ENCODE assay signal across 29 mouse cellular contexts in genomic region chr3:96730785-96731184, GRCm38 (mm10). TPM values are rescaled to one million over a fixed set of nuclear protein-coding genes. Genes with fewer than 3 reads are reported as not detected.
A peak's percentile ranks its signal among the peaks of the same experiment; 100 is the strongest.
DNase-seq lines count a peak whose midpoint lies in the region; ATAC-seq and TF ChIP-seq lines count a peak whose summit lies in the region.
"Had no signal": no experiment of that assay in that cellular context is flagged by ENCODE, and none has a peak within 500 bp of the region (broad histone marks: within the 10 kb centered on the region; RNA-seq: fewer than 3 reads in every experiment).

No protein-coding gene starts in this region.

- no peaks in the 10 kb centered on the region for H3K36me3 ChIP-seq in heart, embryonic 14.5 days (ENCODE audit: control insufficient read depth, insufficient read depth, low read length)
- no peaks in the 10 kb centered on the region for H3K36me3 ChIP-seq in heart, embryonic 10.5 days
- peaks cover 0 to 30% of the 10 kb centered on the region in 2 experiments; a peak in 2 of 4 replicates for H3K36me3 ChIP-seq in MEL (ENCODE audit: control insufficient read depth in 1 of 2, insufficient read depth in 2 of 2, low read length in 2 of 2)
- no peaks in the 10 kb centered on the region for H3K36me3 ChIP-seq in macrophage (ENCODE audit: inconsistent target)
- H3K36me3 ChIP-seq: embryonic facial prominence, embryonic 12.5 days; embryonic facial prominence, embryonic 15.5 days; hindbrain, embryonic 13.5 days; intestine, embryonic 15.5 days had no signal

- H3K4me1 ChIP-seq in heart, embryonic 14.5 days (ENCODE audit: control insufficient read depth in 2 of 2, insufficient read depth in 2 of 2, low read length in 2 of 2), result peaks cover 5 to 45% of the 10 kb centered on the region in 2 experiments
- H3K4me1 ChIP-seq in heart, embryonic 10.5 days, result peaks cover 32% of the 10 kb centered on the region
- H3K4me1 ChIP-seq in MEL (ENCODE audit: control insufficient read depth in 1 of 2, insufficient read depth in 2 of 2, low read length in 2 of 2), result peaks cover 5 to 17% of the 10 kb centered on the region in 2 experiments

- 48% methylated on average over 5 of the region's 5 CpGs for WGBS in heart, embryonic 14.5 days
- 55% methylated on average over 5 of the region's 5 CpGs for WGBS in heart, embryonic 10.5 days
- 84% methylated on average over 5 of the region's 5 CpGs for WGBS in macrophage (ENCODE audit: missing documents)

- DNase-seq in heart, embryonic 10.5 days (ENCODE audit: low spot score), result no peak
- no peak for DNase-seq in MEL (ENCODE audit: low read depth, low spot score)
- DNase-seq in layer of hippocampus, postnatal 14 days (ENCODE audit: low spot score in 2 of 2), result no peak
- DNase-seq: adrenal gland, adult 2 months; adrenal gland, postnatal 14 days; cerebellum, adult 11 months; cerebellum, adult 2 months; cerebellum, adult 9-11 months; cerebellum, postnatal 25 days; gastrocnemius, adult 2 months; gastrocnemius, postnatal 14 days; heart, adult 18-20 months; heart, postnatal 36 days had no signal

- no peak overlapping the region for H3K4me3 ChIP-seq in heart, embryonic 14.5 days (ENCODE audit: control insufficient read depth in 1 of 2, insufficient read depth in 1 of 2, low read depth in 1 of 2, low read length in 2 of 2)
- no peak overlapping the region for H3K4me3 ChIP-seq in heart, embryonic 10.5 days
- H3K4me3 ChIP-seq in MEL (ENCODE audit: control insufficient read depth in 1 of 2, insufficient read depth in 1 of 2, low read depth in 2 of 2, low read length in 2 of 2) (no peak overlapping the region), macrophage (ENCODE audit: inconsistent target) (no peak overlapping the region)
- H3K4me3 ChIP-seq: embryonic facial prominence, embryonic 12.5 days; embryonic facial prominence, embryonic 15.5 days; erythroblast, embryonic 14.5 days; forebrain, embryonic 13.5 days; gastrocnemius, adult 2 months; heart, embryonic 13.5 days; hindbrain, embryonic 10.5 days; hindbrain, embryonic 13.5 days; intestine, embryonic 15.5 days had no signal

- no peak overlapping the region for H3K27ac ChIP-seq in heart, embryonic 14.5 days (replicated peaks in 1 of 2; ENCODE audit: control insufficient read depth in 1 of 2, insufficient read depth in 1 of 2, low read depth in 2 of 2, low read length in 2 of 2)
- H3K27ac ChIP-seq in heart, embryonic 10.5 days, result no peak overlapping the region
- no peak overlapping the region for H3K27ac ChIP-seq in MEL (ENCODE audit: control insufficient read depth, low read depth, low read length)
- H3K27ac ChIP-seq in macrophage, result peak overlapping the region; percentile 17
- H3K27ac ChIP-seq: embryonic facial prominence, embryonic 12.5 days; embryonic facial prominence, embryonic 15.5 days; forebrain, embryonic 13.5 days; gastrocnemius, adult 2 months; heart, embryonic 13.5 days; hindbrain, embryonic 10.5 days; hindbrain, embryonic 13.5 days; intestine, embryonic 15.5 days had no signal

- H3K27me3 ChIP-seq in heart, embryonic 14.5 days (ENCODE audit: control insufficient read depth, insufficient read depth, low read length), result no peaks in the 10 kb centered on the region
- no peaks in the 10 kb centered on the region for H3K27me3 ChIP-seq in heart, embryonic 10.5 days (ENCODE audit: insufficient read depth, poor library complexity, severe bottlenecking)
- H3K27me3 ChIP-seq in MEL (ENCODE audit: control insufficient read depth in 1 of 2, insufficient read depth in 2 of 2, low read length in 2 of 2), result no peaks in the 10 kb centered on the region
- H3K27me3 ChIP-seq: embryonic facial prominence, embryonic 12.5 days; embryonic facial prominence, embryonic 15.5 days; forebrain, embryonic 13.5 days; heart, embryonic 13.5 days; hindbrain, embryonic 13.5 days; intestine, embryonic 15.5 days; Patski had no signal

- H3K9ac ChIP-seq in heart, embryonic 14.5 days (ENCODE audit: low read length), result no peak overlapping the region
- no peak overlapping the region for H3K9ac ChIP-seq in MEL (ENCODE audit: control insufficient read depth, low read depth, low read length, poor library complexity, severe bottlenecking)
- H3K9ac ChIP-seq: embryonic facial prominence, embryonic 12.5 days; embryonic facial prominence, embryonic 15.5 days; forebrain, embryonic 13.5 days; hindbrain, embryonic 13.5 days; intestine, embryonic 15.5 days had no signal

- H3K4me2 ChIP-seq in heart, embryonic 14.5 days (ENCODE audit: low read length), result 0 out of 2 replicates have a peak overlapping the region, but pooled peaks have one; percentile 11
- H3K4me2 ChIP-seq: embryonic facial prominence, embryonic 12.5 days; embryonic facial prominence, embryonic 15.5 days; forebrain, embryonic 13.5 days; heart, embryonic 13.5 days; hindbrain, embryonic 13.5 days; intestine, embryonic 15.5 days had no signal

- H3K79me2 ChIP-seq in MEL (ENCODE audit: control insufficient read depth, insufficient read depth, low read length, poor library complexity) (peaks cover 51% of the 10 kb centered on the region), macrophage (ENCODE audit: inconsistent target) (peaks cover 96% of the 10 kb centered on the region)

- TF ChIP-seq RAD21 in MEL (IDR thresholded peaks at IDR 0.05; ENCODE audit: low read depth, low read length), result no peak

- no peaks in the 10 kb centered on the region for H3K9me3 ChIP-seq in heart, embryonic 14.5 days (ENCODE audit: control insufficient read depth, low read length)
- no peaks in the 10 kb centered on the region for H3K9me3 ChIP-seq in heart, embryonic 10.5 days
- no peaks in the 10 kb centered on the region for H3K9me3 ChIP-seq in MEL (replicated peaks; ENCODE audit: insufficient read depth, low read length)
- H3K9me3 ChIP-seq: embryonic facial prominence, embryonic 12.5 days; embryonic facial prominence, embryonic 15.5 days; forebrain, embryonic 13.5 days; heart, embryonic 13.5 days; hindbrain, embryonic 10.5 days; hindbrain, embryonic 13.5 days; intestine, embryonic 15.5 days had no signal

- TF ChIP-seq EP300 in MEL (IDR thresholded peaks at IDR 0.05; ENCODE audit: low read depth in 1 of 2, low read length in 2 of 2), result no peak

- no peak for TF ChIP-seq POLR2A in MEL (IDR thresholded peaks at IDR 0.05; ENCODE audit: control insufficient read depth in 1 of 2, insufficient read depth in 1 of 2, low read depth in 1 of 2, low read length in 2 of 2, poor library complexity in 1 of 2)

- no peak for TF ChIP-seq CTCF in MEL (IDR thresholded peaks at IDR 0.05 in 2 of 3, conservative IDR thresholded peaks at IDR 0.05 in 1 of 3; ENCODE audit: control insufficient read depth in 1 of 3, insufficient read depth in 1 of 3, low read depth in 2 of 3, low read length in 3 of 3, poor library complexity in 1 of 3, severe bottlenecking in 1 of 3)

- no peak for ATAC-seq in heart, embryonic 14.5 days (ENCODE audit: insufficient number of reproducible peaks, insufficient read depth, low FRiP score, low read depth)
- no peak for ATAC-seq in erythroblast, adult 5-6 weeks (replicated peaks; ENCODE audit: low FRiP score, poor library complexity, severe bottlenecking)
- ATAC-seq: CD4-positive, CD25-positive, alpha-beta regulatory T cell, adult 4 months; forebrain, embryonic 13.5 days; forebrain, embryonic 16.5 days; hindbrain, embryonic 16.5 days; intestine, embryonic 15.5 days; Patski had no signal

RNA-seq across cellular contexts. Expression of gene Rnf115, which starts 3.3 kb away (rescaled TPM):
- polyA plus RNA-seq in heart, embryonic 14.5 days (2014; fragmentation: Nextera tagmentation; extraction: Ambion mirVana), result 41.2 and 42.0 TPM in 2 replicates
- 47.9 and 59.6 TPM in 2 replicates for polyA plus RNA-seq in heart, embryonic 10.5 days (2016; fragmentation: Nextera tagmentation; extraction: Ambion mirVana)
- total RNA-seq in MEL (2012; rRNA removed), result 43.2 and 52.2 TPM in 2 replicates
- polyA plus RNA-seq in MEL (2012; ENCODE audit: insufficient read depth in 1 of 2, insufficient read length in 2 of 2, low read depth in 1 of 2, low replicate concordance in 2 of 2, missing spikeins in 1 of 2) (10 to 100 TPM; 66.1 to 71.8 TPM), macrophage (2018) (72.8 to 94.2 TPM (median 85.6 TPM) in 3 replicates)
- total RNA-seq in macrophage (2018; cell fraction: chromatin; rRNA removed), result 10 to 100 TPM; 20.1 to 86.9 (median 44.5) TPM
- total RNA-seq in macrophage (2018; cell fraction: cytosol; rRNA removed), result 100 to 1,000 TPM in 11 of 26 experiments, 10 to 100 TPM in 15; 73.2 to 117 (median 92.3) TPM
- total RNA-seq in macrophage (2018; cell fraction: nucleus; rRNA removed), result 100 to 1,000 TPM in 1 of 26 experiments, 10 to 100 TPM in 25; 41.2 to 111 (median 55.1) TPM
- 33.4 and 41.6 TPM in 2 replicates for total RNA-seq in erythroblast, adult 5-6 weeks (2015; ENCODE audit: low replicate concordance)
- total RNA-seq in erythroblast, adult 5-6 weeks (2017; ENCODE audit: low replicate concordance), result 32.6 and 38.3 TPM in 2 replicates
- total RNA-seq in layer of hippocampus, postnatal 14 days (2021), result 10 to 100 TPM; 59.6 to 60.9 TPM

RNA-seq across cellular contexts. Expression of gene Polr3c, which starts 3.4 kb away (rescaled TPM):
- polyA plus RNA-seq in heart, embryonic 14.5 days (2014; fragmentation: Nextera tagmentation; extraction: Ambion mirVana), result 27.0 and 27.1 TPM in 2 replicates
- polyA plus RNA-seq in heart, embryonic 10.5 days (2016; fragmentation: Nextera tagmentation; extraction: Ambion mirVana), result 37.7 and 41.0 TPM in 2 replicates
- total RNA-seq in MEL (2012; rRNA removed), result 48.3 and 53.1 TPM in 2 replicates
- polyA plus RNA-seq in MEL (2012; ENCODE audit: insufficient read depth in 1 of 2, insufficient read length in 2 of 2, low read depth in 1 of 2, low replicate concordance in 2 of 2, missing spikeins in 1 of 2) (100 to 1,000 TPM; 122 to 224 TPM), macrophage (2018) (25.2 to 36.6 TPM (median 28.8 TPM) in 3 replicates)
- 100 to 1,000 TPM in 3 of 26 experiments, 10 to 100 TPM in 23; 37.0 to 166 (median 81.2) TPM for total RNA-seq in macrophage (2018; cell fraction: chromatin; rRNA removed)
- total RNA-seq in macrophage (2018; cell fraction: cytosol; rRNA removed), result 10 to 100 TPM; 22.4 to 52.3 (median 39.1) TPM
- 100 to 1,000 TPM in 1 of 26 experiments, 10 to 100 TPM in 25; 34.1 to 161 (median 53.5) TPM for total RNA-seq in macrophage (2018; cell fraction: nucleus; rRNA removed)
- 11.3 and 15.9 TPM in 2 replicates for total RNA-seq in erythroblast, adult 5-6 weeks (2015; ENCODE audit: low replicate concordance)
- 12.8 and 13.7 TPM in 2 replicates for total RNA-seq in erythroblast, adult 5-6 weeks (2017; ENCODE audit: low replicate concordance)
- total RNA-seq in layer of hippocampus, postnatal 14 days (2021), result 10 to 100 TPM; 25.5 to 26.3 TPM

RNA-seq across cellular contexts. Expression of gene Nudt17, which starts 22.4 kb away (rescaled TPM):
- 8.0 and 8.8 TPM in 2 replicates for polyA plus RNA-seq in heart, embryonic 14.5 days (2014; fragmentation: Nextera tagmentation; extraction: Ambion mirVana)
- 7.1 and 8.5 TPM in 2 replicates for polyA plus RNA-seq in heart, embryonic 10.5 days (2016; fragmentation: Nextera tagmentation; extraction: Ambion mirVana)
- total RNA-seq in MEL (2012; rRNA removed), result 2.4 and 2.7 TPM in 2 replicates
- polyA plus RNA-seq in MEL (2012; ENCODE audit: insufficient read depth in 1 of 2, insufficient read length in 2 of 2, low read depth in 1 of 2, low replicate concordance in 2 of 2, missing spikeins in 1 of 2), result 1 to 10 TPM in 1 of 2 experiments, not detected in 1; 6.5 TPM
- 10 to 100 TPM in 3 of 26 experiments, 1 to 10 TPM in 10, under 1 TPM in 8, not detected in 5; 0.58 to 79.2 (median 1.6) TPM for total RNA-seq in macrophage (2018; cell fraction: chromatin; rRNA removed)
- 1 to 10 TPM in 2 of 26 experiments, under 1 TPM in 23, not detected in 1; 0.14 to 3.4 (median 0.35) TPM for total RNA-seq in macrophage (2018; cell fraction: cytosol; rRNA removed)
- 10 to 100 TPM in 2 of 26 experiments, 1 to 10 TPM in 15, under 1 TPM in 9; 0.51 to 71.5 (median 1.2) TPM for total RNA-seq in macrophage (2018; cell fraction: nucleus; rRNA removed)
- 0.20 TPM in 1 of 3 replicates, not detected in the others for polyA plus RNA-seq in macrophage (2018)
- total RNA-seq in erythroblast, adult 5-6 weeks (2015; ENCODE audit: low replicate concordance), result not detected in 2 replicates
- total RNA-seq in erythroblast, adult 5-6 weeks (2017; ENCODE audit: low replicate concordance), result not detected in 2 replicates
- 10 to 100 TPM; 12.1 to 14.6 TPM for total RNA-seq in layer of hippocampus, postnatal 14 days (2021)
- total RNA-seq: common myeloid progenitor, adult 5-6 weeks had no signal

RNA-seq across cellular contexts. Expression of gene Pias3, which starts 34.6 kb away (rescaled TPM):
- polyA plus RNA-seq in heart, embryonic 14.5 days (2014; fragmentation: Nextera tagmentation; extraction: Ambion mirVana), result 26.8 and 30.6 TPM in 2 replicates
- polyA plus RNA-seq in heart, embryonic 10.5 days (2016; fragmentation: Nextera tagmentation; extraction: Ambion mirVana), result 41.8 and 43.4 TPM in 2 replicates
- total RNA-seq in MEL (2012; rRNA removed), result 5.9 and 6.0 TPM in 2 replicates
- polyA plus RNA-seq in MEL (2012; ENCODE audit: insufficient read depth in 1 of 2, insufficient read length in 2 of 2, low read depth in 1 of 2, low replicate concordance in 2 of 2, missing spikeins in 1 of 2), result 10 to 100 TPM in 1 of 2 experiments, not detected in 1; 26.8 TPM
- 10 to 100 TPM; 10.7 to 96.0 (median 49.5) TPM for total RNA-seq in macrophage (2018; cell fraction: chromatin; rRNA removed)
- total RNA-seq in macrophage (2018; cell fraction: cytosol; rRNA removed), result 10 to 100 TPM in 18 of 26 experiments, 1 to 10 TPM in 8; 7.5 to 16.6 (median 12.2) TPM
- 10 to 100 TPM in 25 of 26 experiments, 1 to 10 TPM in 1; 8.5 to 76.7 (median 28.4) TPM for total RNA-seq in macrophage (2018; cell fraction: nucleus; rRNA removed)
- 13.0 to 14.5 TPM (median 14.1 TPM) in 3 replicates for polyA plus RNA-seq in macrophage (2018)
- 3.8 and 11.0 TPM in 2 replicates for total RNA-seq in erythroblast, adult 5-6 weeks (2015; ENCODE audit: low replicate concordance)
- 2.2 and 3.2 TPM in 2 replicates for total RNA-seq in erythroblast, adult 5-6 weeks (2017; ENCODE audit: low replicate concordance)
- 10 to 100 TPM; 28.1 to 30.0 TPM for total RNA-seq in layer of hippocampus, postnatal 14 days (2021)
